Mouse (Mus musculus) lung, embryonic 16.5 days (tissue): ENCODE measurements at regions not wholly inside any gene's neighbourhood (a gene's known extent, or its start where the extent isn't known, plus 50 kb on each side); places are given as distances from the start of the nearest gene placed in this dataset.

Experiments used
- ATAC-seq: fragments of 200-750 bp; cut with Nextera tagmentation; 2 replicates; pipeline ENCODE4 v1.8.0; 2017; ENCODE audit warnings: low read depth, mild to moderate bottlenecking, moderate library complexity
- H3K27ac ChIP-seq: fragments of 300-500 bp; sonication (generic); 2 replicates; pipeline ENCODE4 v1.5.1; 2014; ENCODE audit warnings: mild to moderate bottlenecking, control low read depth, low read length
- H3K27me3 ChIP-seq: fragments of 300-500 bp; sonication (generic); 2 replicates; pipeline ENCODE4 v1.6.1; 2014; ENCODE audit warnings: low read depth, low read length, mixed read lengths; ENCODE audit not compliant: control insufficient read depth, insufficient read depth
- H3K36me3 ChIP-seq: fragments of 300-500 bp; sonication (generic); 2 replicates; pipeline ENCODE4 v1.6.1; 2014; ENCODE audit warnings: low read length; ENCODE audit not compliant: control insufficient read depth, insufficient read depth
- H3K4me1 ChIP-seq: fragments of 300-500 bp; sonication (generic); replicated peaks from 2 replicates; pipeline ENCODE4 v1.6.1; 2014; ENCODE audit warnings: low read length, mixed read lengths; ENCODE audit not compliant: control insufficient read depth, insufficient read depth
- H3K4me2 ChIP-seq: fragments of 300-500 bp; sonication (generic); 2 replicates; pipeline ENCODE4 v1.6.1; 2014; ENCODE audit warnings: low read depth, low read length, control low read depth
- H3K4me3 ChIP-seq: fragments of 300-500 bp; sonication (generic); 2 replicates; pipeline ENCODE4 v1.5.1; 2014; ENCODE audit warnings: mild to moderate bottlenecking, low read length, control low read depth
- H3K9ac ChIP-seq: fragments of 300-500 bp; sonication (generic); 2 replicates; pipeline ENCODE4 v1.6.1; 2014; ENCODE audit warnings: low read length, control low read depth
- H3K9me3 ChIP-seq: fragments of 300-500 bp; sonication (generic); 2 replicates; pipeline ENCODE4 v1.6.1; 2016; ENCODE audit warnings: low read length; ENCODE audit not compliant: control insufficient read depth
- WGBS: fragments of 180-500 bp; shearing (Covaris S2); extraction: QIAGEN DNeasy Blood & Tissue Kit; methylation state at CpG from one replicate; pipeline ENCODE4 v1.1.7; 2014; 5-methylcytosine and 5-hydroxymethylcytosine counted together

GRCm38 (mm10) chr12:107669910-107670309 lies 181.5 kb downstream of the 3110018I06Rik start:
- Histone ChIP-seq H3K9me3 (no peaks in the 10 kb centered on the region), H3K4me2 (peak overlapping the region; percentile 19; the same call in 1 of the 2 replicates), H3K27me3 (no peaks in the 10 kb centered on the region), H3K4me1 (no peaks in the 10 kb centered on the region), H3K4me3 (no peak overlapping the region), H3K9ac (no peak overlapping the region), H3K36me3 (no peaks in the 10 kb centered on the region), H3K27ac (no peak overlapping the region; the same call in 1 of the 2 replicates)
- WGBS, result 56% methylated on average over 10 of the region's 10 CpGs
- ATAC-seq, result peak; percentile 92

GRCm38 (mm10) chr12:107677076-107677475 lies 188.6 kb downstream of the 3110018I06Rik start:
- Histone ChIP-seq H3K36me3 (no peaks in the 10 kb centered on the region), H3K4me3 (no peak overlapping the region), H3K4me2 (no peak overlapping the region), H3K27ac (no peak overlapping the region), H3K9ac (no peak overlapping the region), H3K27me3 (no peaks in the 10 kb centered on the region), H3K9me3 (no peaks in the 10 kb centered on the region), H3K4me1 (no peaks in the 10 kb centered on the region)
- 25% methylated on average over 7 of the region's 7 CpGs for WGBS
- no peak for ATAC-seq

GRCm38 (mm10) chr12:107687447-107687846 lies 199.0 kb downstream of the 3110018I06Rik start:
- H3K27me3 ChIP-seq, result no peaks in the 10 kb centered on the region
- no peak for ATAC-seq

GRCm38 (mm10) chr12:107689418-107689817 lies 201.0 kb downstream of the 3110018I06Rik start:
- no peak overlapping the region for H3K9ac ChIP-seq
- no peak overlapping the region for H3K4me2 ChIP-seq
- 54% methylated on average over 7 of the region's 7 CpGs for WGBS

More at GRCm38 (mm10) chr12:107687447-107687846, 199.0 kb downstream of the 3110018I06Rik start:
- 58% methylated on average over 2 of the region's 2 CpGs for WGBS
- no peaks in the 10 kb centered on the region for H3K36me3 ChIP-seq
- H3K27ac ChIP-seq, result no peak overlapping the region
- H3K4me3 ChIP-seq, result no peak overlapping the region
- no peaks in the 10 kb centered on the region for H3K4me1 ChIP-seq
- H3K9ac ChIP-seq, result no peak overlapping the region
- no peaks in the 10 kb centered on the region for H3K9me3 ChIP-seq
- no peak overlapping the region for H3K4me2 ChIP-seq

GRCm38 (mm10) chr12:107690061-107690460 lies 201.6 kb downstream of the 3110018I06Rik start:
- ATAC-seq, result peak; percentile 10; the same call in 1 of the 2 replicates
- Histone ChIP-seq H3K27ac (no peak overlapping the region), H3K27me3 (no peaks in the 10 kb centered on the region), H3K36me3 (no peaks in the 10 kb centered on the region), H3K4me1 (no peaks in the 10 kb centered on the region), H3K9ac (no peak overlapping the region), H3K4me3 (no peak overlapping the region), H3K4me2 (no peak overlapping the region), H3K9me3 (no peaks in the 10 kb centered on the region)
- 55% methylated on average over 3 of the region's 3 CpGs for WGBS

More at GRCm38 (mm10) chr12:107689418-107689817, 201.0 kb downstream of the 3110018I06Rik start:
- no peak overlapping the region for H3K4me3 ChIP-seq
- H3K4me1 ChIP-seq, result no peaks in the 10 kb centered on the region
- no peaks in the 10 kb centered on the region for H3K36me3 ChIP-seq
- H3K9me3 ChIP-seq, result no peaks in the 10 kb centered on the region
- no peak for ATAC-seq
- no peaks in the 10 kb centered on the region for H3K27me3 ChIP-seq
- no peak overlapping the region for H3K27ac ChIP-seq

- H3K27ac ChIP-seq, result no peak overlapping the region
- H3K4me3 ChIP-seq, result no peak overlapping the region
- ATAC-seq, result no peak
- no peak overlapping the region for H3K4me2 ChIP-seq
- no peaks in the 10 kb centered on the region for H3K36me3 ChIP-seq
- WGBS, result 64% methylated on average over 6 of the region's 6 CpGs
- no peaks in the 10 kb centered on the region for H3K4me1 ChIP-seq
- H3K27me3 ChIP-seq, result no peaks in the 10 kb centered on the region
- H3K9ac ChIP-seq, result no peak overlapping the region
- no peaks in the 10 kb centered on the region for H3K9me3 ChIP-seq
Measured at GRCm38 (mm10) chr12:107693693-107694092, 205.3 kb downstream of the 3110018I06Rik start.

- Histone ChIP-seq H3K27ac (no peak overlapping the region), H3K4me1 (no peaks in the 10 kb centered on the region), H3K27me3 (no peaks in the 10 kb centered on the region), H3K9me3 (no peaks in the 10 kb centered on the region), H3K4me3 (no peak overlapping the region), H3K36me3 (no peaks in the 10 kb centered on the region), H3K4me2 (no peak overlapping the region), H3K9ac (no peak overlapping the region)
- ATAC-seq, result no peak
- 56% methylated on average over 2 of the region's 2 CpGs for whole genome bisulfite sequencing
Measured at GRCm38 (mm10) chr12:107695014-107695413, 206.6 kb downstream of the 3110018I06Rik start.

- Histone ChIP-seq H3K9ac (no peak overlapping the region), H3K27ac (no peak overlapping the region), H3K9me3 (no peaks in the 10 kb centered on the region), H3K4me2 (no peak overlapping the region), H3K27me3 (no peaks in the 10 kb centered on the region), H3K36me3 (no peaks in the 10 kb centered on the region), H3K4me3 (no peak overlapping the region), H3K4me1 (no peaks in the 10 kb centered on the region)
- WGBS, result 81% methylated on average over 13 of the region's 13 CpGs
- no peak for ATAC-seq
Measured at GRCm38 (mm10) chr12:107695438-107696267, 207.2 kb downstream of the 3110018I06Rik start.

GRCm38 (mm10) chr12:107700317-107700716 lies 211.9 kb downstream of the 3110018I06Rik start:
- H3K9me3 ChIP-seq, result no peaks in the 10 kb centered on the region
- no peak for ATAC-seq
- no peak overlapping the region for H3K4me3 ChIP-seq
- H3K4me1 ChIP-seq, result no peaks in the 10 kb centered on the region
- no peaks in the 10 kb centered on the region for H3K36me3 ChIP-seq
- H3K27ac ChIP-seq, result no peak overlapping the region
- no peak overlapping the region for H3K4me2 ChIP-seq
- H3K27me3 ChIP-seq, result no peaks in the 10 kb centered on the region
- no peak overlapping the region for H3K9ac ChIP-seq
- WGBS, result 31% methylated on average over 5 of the region's 5 CpGs
